Mouse (Mus musculus) hindbrain, embryonic 14.5 days (tissue): ENCODE data around the gene Ccdc105. TPM values are rescaled to one million over a fixed set of nuclear protein-coding genes. Genes with fewer than 3 reads are reported as not detected.

Experiments used
- ATAC-seq: fragments of 200-750 bp; cut with Nextera tagmentation; 2 replicates; pipeline ENCODE4 v1.8.0; 2017; ENCODE audit warnings: moderate number of reproducible peaks, mild to moderate bottlenecking, moderate TSS enrichment, moderate library complexity; ENCODE audit not compliant: low FRiP score
- DNase-seq: peaks from one replicate; pipeline ENCODE4 v3.0.0-alpha.2; 2015; ENCODE audit warnings: low spot score
- H3K27ac ChIP-seq: fragments of 300-500 bp; sonication (generic); 2 replicates; pipeline ENCODE4 v1.5.1; 2014; ENCODE audit warnings: mild to moderate bottlenecking, moderate library complexity
- H3K27me3 ChIP-seq: fragments of 300-500 bp; sonication (generic); 2 replicates; pipeline ENCODE4 v1.6.1; 2014; ENCODE audit warnings: mild to moderate bottlenecking, low read length, mixed read lengths; ENCODE audit not compliant: control insufficient read depth, insufficient read depth
- H3K36me3 ChIP-seq: fragments of 300-500 bp; sonication (generic); replicated peaks from 2 replicates; pipeline ENCODE4 v1.6.1; 2014; ENCODE audit not compliant: control insufficient read depth, insufficient read depth
- H3K4me1 ChIP-seq: fragments of 300-500 bp; sonication (generic); replicated peaks from 2 replicates; pipeline ENCODE4 v1.6.1; 2014; ENCODE audit warnings: antibody characterized with exemption, low read length, mixed read lengths; ENCODE audit not compliant: control insufficient read depth, insufficient read depth
- H3K4me2 ChIP-seq: fragments of 300-500 bp; sonication (generic); replicated peaks from 2 replicates; pipeline ENCODE4 v1.6.1; 2014; ENCODE audit warnings: mild to moderate bottlenecking, moderate library complexity
- H3K4me3 ChIP-seq: fragments of 300-500 bp; sonication (generic); replicated peaks from 2 replicates; pipeline ENCODE4 v1.5.1; 2014; ENCODE audit warnings: mild to moderate bottlenecking, low read length
- H3K9ac ChIP-seq: fragments of 300-500 bp; sonication (generic); 2 replicates; pipeline ENCODE4 v1.6.1; 2014
- H3K9me3 ChIP-seq: fragments of 300-500 bp; sonication (generic); 2 replicates; pipeline ENCODE4 v1.6.1; 2016; ENCODE audit warnings: low read length; ENCODE audit not compliant: control insufficient read depth
- WGBS: fragments of 180-500 bp; shearing (Covaris S2); extraction: QIAGEN DNeasy Blood & Tissue Kit; methylation state at CpG from one replicate; pipeline ENCODE4 v1.1.7; 2014; 5-methylcytosine and 5-hydroxymethylcytosine counted together
- polyA plus RNA-seq: library from polyadenylated mRNA; unstranded; fragments of >200 nt; fragmentation: Nextera tagmentation; extraction: Ambion mirVana; gene quantifications from 2 replicates; pipeline ENCODE4 v1.2.1, GENCODE M21; 2014

Ccdc105 gene
- polyA plus RNA-seq = 0.23 and 0.35 TPM in 2 replicates

DNA sequence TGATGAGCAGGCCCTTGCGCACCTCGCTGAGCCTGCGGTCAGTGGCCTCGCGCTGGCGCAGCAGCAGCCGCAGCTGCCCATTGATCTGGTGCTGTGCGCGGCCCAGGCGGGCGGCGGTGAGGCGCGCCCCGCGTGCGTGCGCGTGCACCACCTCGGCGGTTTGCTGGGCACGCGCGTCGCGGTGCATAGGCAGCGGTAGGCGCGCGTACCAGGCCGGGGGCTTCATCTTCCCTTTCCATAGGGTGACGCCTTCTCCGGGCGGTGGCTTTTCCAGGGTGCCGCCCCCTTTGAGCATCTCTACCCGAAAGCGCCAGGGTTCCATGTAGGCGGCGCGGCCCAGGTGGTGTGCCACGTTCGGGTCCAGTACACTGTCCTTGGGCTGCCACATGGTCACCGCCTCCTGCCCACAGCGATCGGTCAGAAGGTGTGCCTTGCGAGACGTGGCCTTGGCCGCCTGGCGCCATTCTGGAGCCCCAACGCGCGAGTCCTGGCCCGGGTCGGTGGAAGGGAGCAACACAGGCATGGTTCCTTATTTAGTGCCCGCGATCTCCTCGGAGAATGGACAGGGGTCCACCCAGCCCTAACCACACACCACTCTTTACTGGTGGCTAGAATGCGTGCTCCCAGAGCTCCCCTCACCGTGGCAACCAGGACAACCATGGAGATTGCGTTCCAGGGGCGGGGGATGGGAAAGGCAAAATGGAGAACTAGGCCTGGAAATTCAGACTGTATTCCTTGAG, at the start of gene Ccdc105:
Gene Ccdc105 (minus strand): TSS at position 614 of the 740 bp plus-strand sequence.
- WGBS = under 1% methylated on average over 61 of the region's 61 CpGs
- H3K9ac ChIP-seq = peak within 1 kb of the TSS; percentile 86
- peak within 1 kb of the TSS; percentile 52 for H3K4me3 ChIP-seq
- no peaks in the 10 kb centered on the region for H3K9me3 ChIP-seq
- DNase-seq (peak; percentile 92), ATAC-seq (peak; percentile 95)
- no peaks in the 10 kb centered on the region for H3K36me3 ChIP-seq
- peak within 1 kb of the TSS; percentile 92 for H3K27ac ChIP-seq
- H3K4me2 ChIP-seq = peak within 1 kb of the TSS; percentile 94
- peaks cover 6% of the 10 kb centered on the region; the same call in 1 of the 2 replicates for H3K4me1 ChIP-seq
- H3K27me3 ChIP-seq = no peaks in the 10 kb centered on the region

DNA sequence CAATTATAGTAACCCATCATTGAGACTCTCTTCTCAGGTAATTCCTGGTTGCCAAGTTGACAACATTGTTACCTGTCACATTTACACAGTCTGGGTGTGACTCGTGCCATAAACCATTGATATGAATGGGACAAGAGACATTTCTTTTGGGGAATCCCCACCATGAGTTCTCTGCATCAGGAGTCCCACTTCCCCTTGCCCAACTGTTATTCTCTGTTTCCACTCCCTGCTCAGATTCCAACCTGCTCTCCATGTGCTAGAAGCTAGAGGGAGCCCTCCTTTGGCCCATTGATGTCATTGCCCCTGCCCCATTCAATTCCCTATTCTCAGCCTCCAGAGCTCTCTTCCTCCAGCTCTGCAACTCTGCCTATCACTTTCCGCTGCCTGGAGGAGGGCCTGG, 48.6 kb upstream of the Ccdc105 start:
- Histone ChIP-seq H3K27me3 (no peaks in the 10 kb centered on the region), H3K9me3 (no peaks in the 10 kb centered on the region), H3K4me1 (no peaks in the 10 kb centered on the region), H3K9ac (no peak overlapping the region), H3K36me3 (no peaks in the 10 kb centered on the region), H3K27ac (no peak overlapping the region), H3K4me3 (no peak overlapping the region), H3K4me2 (no peak overlapping the region)
- ATAC-seq = no peak
- DNase-seq = no peak
- WGBS = 88% methylated on average over 2 of the region's 2 CpGs

DNA sequence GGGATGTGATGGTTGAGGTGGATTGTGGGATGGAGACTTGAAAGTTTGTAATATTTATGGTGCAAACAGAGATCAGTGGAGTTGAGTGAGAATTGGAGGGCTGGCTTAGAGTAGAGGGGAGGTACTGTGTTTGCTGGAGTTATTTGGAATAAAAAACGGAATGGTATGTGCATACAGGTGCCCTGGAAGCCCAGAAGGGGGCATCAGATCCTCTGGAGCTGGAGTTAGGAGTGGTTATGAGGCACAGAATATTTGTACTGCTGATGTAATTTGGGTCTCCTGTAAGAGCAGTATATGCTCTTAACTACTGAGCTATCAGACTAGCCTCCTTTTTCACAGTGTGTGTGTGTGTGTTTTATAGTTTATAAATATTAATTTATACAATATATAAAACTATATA, 37.7 kb upstream of the Ccdc105 start:
- 45% methylated on average over 1 of the region's 1 CpGs for WGBS
- H3K9me3 ChIP-seq = no peaks in the 10 kb centered on the region

DNA sequence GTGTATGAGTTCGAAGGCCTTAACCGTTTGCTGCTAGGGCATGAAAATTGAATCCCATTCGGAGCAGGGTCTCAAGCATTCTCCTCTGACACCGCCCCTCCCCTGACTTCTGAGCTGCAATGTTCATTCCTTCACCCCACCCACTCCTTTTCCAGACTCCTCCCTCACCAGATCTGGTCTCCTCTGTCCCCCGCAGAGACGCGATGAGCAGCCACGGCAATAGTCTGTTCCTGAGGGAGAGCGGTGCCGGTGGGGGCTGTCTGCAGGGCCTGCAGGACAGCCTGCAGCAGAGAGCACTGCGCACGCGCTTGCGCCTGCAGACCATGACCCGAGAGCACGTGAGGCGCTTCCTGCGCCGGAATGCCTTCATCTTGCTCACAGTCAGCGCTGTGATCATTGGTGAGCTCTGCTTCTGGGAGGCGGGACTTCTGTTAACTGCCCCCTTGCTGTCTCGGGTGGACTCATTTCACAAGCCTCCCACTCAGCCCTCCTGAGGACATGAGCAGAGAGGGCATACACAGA, 34.8 kb upstream of the Ccdc105 start:
- Histone ChIP-seq H3K27ac (peak overlapping the region; percentile 87), H3K4me3 (peak overlapping the region; percentile 51)

More for the DNA sequence above, 37.7 kb upstream of the Ccdc105 start:
- ATAC-seq (no peak), DNase-seq (no peak)
- Histone ChIP-seq H3K4me3 (no peak overlapping the region), H3K4me2 (no peak overlapping the region), H3K36me3 (no peaks in the 10 kb centered on the region), H3K4me1 (peaks cover 4% of the 10 kb centered on the region; the same call in 1 of the 2 replicates), H3K27me3 (no peaks in the 10 kb centered on the region), H3K27ac (no peak overlapping the region), H3K9ac (no peak overlapping the region)

DNA sequence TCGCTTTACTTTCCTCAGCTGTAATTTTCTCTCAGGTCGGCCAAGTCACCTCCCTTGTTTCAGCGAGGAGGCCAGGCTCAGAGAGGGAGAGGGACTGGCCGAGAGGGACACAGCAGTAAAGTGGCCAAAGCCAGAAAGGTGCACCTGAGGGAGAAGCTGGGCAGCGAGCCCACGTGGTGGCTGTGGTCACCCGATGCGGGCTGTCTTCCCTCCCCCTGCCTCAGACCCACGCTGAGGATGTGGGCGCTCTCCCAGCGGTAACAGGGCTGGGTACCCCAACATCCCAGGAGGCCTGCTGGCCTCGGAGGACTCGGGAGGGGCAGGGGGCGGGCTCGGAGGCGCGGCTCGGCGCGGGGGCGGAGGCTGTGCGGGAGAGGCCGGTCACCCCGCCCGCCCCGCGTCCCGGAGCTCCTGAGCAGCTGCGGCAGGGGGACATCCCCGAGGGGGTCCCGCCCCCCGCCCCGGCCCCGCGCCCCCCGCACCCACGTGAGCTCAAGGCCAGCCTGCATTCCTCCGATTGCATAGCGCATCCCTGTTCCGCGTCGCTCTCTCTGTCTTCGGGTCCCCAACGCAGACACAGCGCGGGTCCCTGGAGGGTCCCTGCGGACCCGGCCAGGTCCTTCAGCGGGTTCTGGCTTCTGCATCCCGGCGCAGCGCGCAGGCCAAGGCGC, 27.3 kb upstream of the Ccdc105 start, which contains the start of gene Slc1a6:
Gene Slc1a6 (plus strand): TSS at position 516 of the 671 bp plus-strand sequence.
- H3K4me1 ChIP-seq = peaks cover 10% of the 10 kb centered on the region; the same call in 1 of the 2 replicates
- under 1% methylated on average over 45 of the region's 54 CpGs for WGBS
- ATAC-seq (peak; percentile 75), DNase-seq (no peak)
- H3K9me3 ChIP-seq = no peaks in the 10 kb centered on the region
- peak within 1 kb of the TSS; percentile 69 for H3K4me3 ChIP-seq
- H3K27ac ChIP-seq = peak within 1 kb of the TSS; percentile 59
- peak within 1 kb of the TSS; percentile 95 for H3K4me2 ChIP-seq
- H3K9ac ChIP-seq = peak within 1 kb of the TSS; percentile 76
- no peaks in the 10 kb centered on the region for H3K36me3 ChIP-seq
- H3K27me3 ChIP-seq = no peaks in the 10 kb centered on the region

More for the DNA sequence above, 34.8 kb upstream of the Ccdc105 start:
- DNase-seq (peak; percentile 82), ATAC-seq (peak; percentile 98)
- Histone ChIP-seq H3K36me3 (no peaks in the 10 kb centered on the region), H3K27me3 (no peaks in the 10 kb centered on the region), H3K4me1 (peaks cover 4% of the 10 kb centered on the region; the same call in 1 of the 2 replicates), H3K4me2 (peak overlapping the region; percentile 69), H3K9ac (peak overlapping the region; percentile 75), H3K9me3 (no peaks in the 10 kb centered on the region)
- 4% methylated on average over 22 of the region's 22 CpGs for WGBS

DNA sequence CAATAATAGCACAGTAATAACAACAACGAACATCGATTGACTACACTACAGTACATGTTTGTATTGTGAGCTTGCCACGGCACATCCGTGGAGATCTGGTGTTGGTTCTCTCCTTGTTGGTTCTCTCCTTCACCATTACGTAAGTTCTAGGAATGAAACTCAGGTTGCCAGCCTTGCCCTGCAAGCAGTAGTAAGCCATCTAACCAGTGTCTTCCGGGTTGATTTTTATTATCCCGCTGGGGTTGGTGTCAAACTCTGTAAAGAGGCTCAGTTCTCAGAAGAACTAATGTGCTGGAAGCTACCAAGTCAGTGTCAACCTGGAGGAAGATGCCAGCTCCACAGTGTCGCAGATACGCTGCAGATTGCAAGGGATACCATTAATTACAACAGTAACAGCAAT, 26.7 kb upstream of the Ccdc105 start:
- Histone ChIP-seq H3K4me2 (peak overlapping the region; percentile 95), H3K9me3 (no peaks in the 10 kb centered on the region), H3K27ac (peak overlapping the region; percentile 54; the same call in 1 of the 2 replicates), H3K4me3 (peak overlapping the region; percentile 69), H3K9ac (peak overlapping the region; percentile 76), H3K4me1 (peaks cover 10% of the 10 kb centered on the region; the same call in 1 of the 2 replicates), H3K36me3 (no peaks in the 10 kb centered on the region), H3K27me3 (no peaks in the 10 kb centered on the region)
- ATAC-seq = no peak
- DNase-seq = no peak
- 59% methylated on average over 9 of the region's 9 CpGs for WGBS

DNA sequence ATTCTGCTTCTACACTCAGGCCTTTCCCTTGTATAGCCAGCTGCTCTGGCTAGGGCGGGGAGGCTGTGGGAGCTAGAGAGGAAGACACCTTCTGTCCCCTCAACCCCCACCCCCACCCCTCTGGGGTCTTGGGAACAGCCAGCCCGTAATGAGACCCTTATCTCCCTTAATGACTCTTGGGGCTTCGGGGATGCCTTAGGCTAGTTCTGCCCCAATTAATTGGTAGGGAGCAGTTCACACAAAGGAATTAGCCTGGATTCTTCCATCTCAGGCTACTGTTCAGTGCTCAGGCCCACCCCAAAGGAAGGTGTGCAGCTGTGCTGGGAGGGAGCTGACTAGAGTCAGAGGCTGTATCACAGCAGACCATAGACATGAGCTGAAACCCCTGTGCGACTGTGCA, 23.0 kb upstream of the Ccdc105 start:
- ATAC-seq (peak; percentile 63), DNase-seq (no peak)
- Histone ChIP-seq H3K36me3 (no peaks in the 10 kb centered on the region), H3K9me3 (no peaks in the 10 kb centered on the region), H3K9ac (no peak overlapping the region), H3K4me2 (no peak overlapping the region), H3K4me3 (no peak overlapping the region), H3K27ac (no peak overlapping the region), H3K4me1 (peaks cover 7% of the 10 kb centered on the region; the same call in 1 of the 2 replicates), H3K27me3 (no peaks in the 10 kb centered on the region)
- 54% methylated on average over 4 of the region's 4 CpGs for WGBS

DNA sequence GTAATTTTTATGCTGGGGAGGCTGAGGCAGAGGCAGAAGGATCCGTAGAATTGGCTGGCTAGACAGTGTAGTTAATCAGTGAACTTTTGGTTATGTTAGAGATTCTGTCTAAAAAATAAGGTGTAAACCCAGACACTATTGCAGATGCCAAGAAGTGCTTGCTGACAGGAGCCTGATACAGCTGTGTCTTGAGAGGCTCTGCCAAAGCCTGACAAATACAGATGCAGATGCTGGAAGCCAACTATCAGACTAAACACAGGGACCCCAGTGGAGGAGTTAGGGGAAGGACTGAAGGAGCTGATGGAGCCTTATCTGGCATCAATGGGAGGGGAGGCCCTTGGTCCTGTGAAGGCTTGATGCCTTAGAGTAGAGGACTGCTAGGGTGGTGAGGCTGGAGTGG, 12.7 kb upstream of the Ccdc105 start:
- no peak overlapping the region for H3K27ac ChIP-seq
- DNase-seq (no peak), ATAC-seq (no peak)
- H3K4me1 ChIP-seq = no peaks in the 10 kb centered on the region
- no peak overlapping the region for H3K9ac ChIP-seq
- peaks cover 8% of the 10 kb centered on the region; the same call in 1 of the 2 replicates for H3K9me3 ChIP-seq
- no peak overlapping the region for H3K4me3 ChIP-seq
- H3K36me3 ChIP-seq = no peaks in the 10 kb centered on the region
- WGBS = 86% methylated on average over 1 of the region's 1 CpGs
- no peaks in the 10 kb centered on the region for H3K27me3 ChIP-seq
- no peak overlapping the region for H3K4me2 ChIP-seq

DNA sequence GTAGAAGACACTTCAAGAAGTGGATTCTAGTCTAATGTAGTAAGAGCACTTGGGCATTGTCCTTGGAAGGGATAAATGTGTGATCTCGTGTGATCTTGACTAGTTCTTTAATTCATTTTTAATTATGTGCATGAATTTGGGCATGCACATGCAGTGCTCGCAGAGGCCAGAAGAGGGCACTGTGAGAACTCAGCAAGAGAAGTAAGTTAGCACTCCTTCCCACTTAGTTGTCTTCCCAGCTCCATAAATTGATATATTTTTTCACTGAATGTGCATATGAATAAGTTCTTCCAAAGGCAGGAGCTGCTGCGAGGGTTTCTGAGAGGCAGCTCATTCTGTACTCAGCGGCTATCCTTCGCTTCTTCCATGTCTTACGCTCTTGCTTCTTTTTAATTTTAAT, 3.2 kb upstream of the Ccdc105 start:
- no peaks in the 10 kb centered on the region for H3K9me3 ChIP-seq
- no peaks in the 10 kb centered on the region for H3K27me3 ChIP-seq
- no peaks in the 10 kb centered on the region for H3K36me3 ChIP-seq
- H3K9ac ChIP-seq = no peak overlapping the region
- H3K4me2 ChIP-seq = no peak overlapping the region
- ATAC-seq (no peak), DNase-seq (peak; percentile 84)
- H3K27ac ChIP-seq = no peak overlapping the region
- WGBS = 31% methylated on average over 6 of the region's 6 CpGs
- H3K4me3 ChIP-seq = no peak overlapping the region
- H3K4me1 ChIP-seq = peaks cover 6% of the 10 kb centered on the region; the same call in 1 of the 2 replicates
